Mouse (Mus musculus) kidney, postnatal 14 days (tissue): ENCODE data around the gene Fhl1.

Experiments
- DNase-seq: peaks from one replicate; pipeline ENCODE4 v3.0.0; 2022; ENCODE audit warnings: mixed read lengths

The Fhl1 gene

GRCm38 (mm10) chrX:56753317-56754289 is 22.0 kb downstream of the Fhl1 start:
- DNase-seq: no peak

- DNase-seq: peak; percentile 42
Observed at GRCm38 (mm10) chrX:56755646-56756045, 24.1 kb downstream of the Fhl1 start.

GRCm38 (mm10) chrX:56756352-56756751 is 24.8 kb downstream of the Fhl1 start:
- no peak for DNase-seq

- DNase-seq: no peak
Observed at GRCm38 (mm10) chrX:56760257-56760760, 28.7 kb downstream of the Fhl1 start.

- peak; percentile 51 for DNase-seq
Observed at GRCm38 (mm10) chrX:56769838-56770237, 38.3 kb downstream of the Fhl1 start.

- no peak for DNase-seq
Observed at GRCm38 (mm10) chrX:56771751-56772150, 40.2 kb downstream of the Fhl1 start.

GRCm38 (mm10) chrX:56773329-56773728 is 41.7 kb downstream of the Fhl1 start:
- DNase-seq: no peak

- peak; percentile 35 for DNase-seq
Observed at GRCm38 (mm10) chrX:56786281-56787061, 54.9 kb downstream of the Fhl1 start.

- no peak for DNase-seq
Observed at GRCm38 (mm10) chrX:56787486-56787885, 55.9 kb downstream of the Fhl1 start.

- DNase-seq: no peak
Observed at GRCm38 (mm10) chrX:56790591-56790990, 59.0 kb downstream of the Fhl1 start.

- DNase-seq: peak; percentile 53
Observed at GRCm38 (mm10) chrX:56791268-56791667, 59.7 kb downstream of the Fhl1 start.

GRCm38 (mm10) chrX:56821765-56822603 is 90.4 kb downstream of the Fhl1 start, which contains the start of gene Map7d3:
Gene Map7d3, minus strand, starts transcription at chrX:56822326.
- peak; percentile 17 for DNase-seq

GRCm38 (mm10) chrX:56827492-56827891 is 95.9 kb downstream of the Fhl1 start:
- DNase-seq: no peak

- DNase-seq: no peak
Observed at GRCm38 (mm10) chrX:56835842-56836241, 104.3 kb downstream of the Fhl1 start.

- DNase-seq: peak; percentile 22
Observed at GRCm38 (mm10) chrX:56839369-56839768, 107.8 kb downstream of the Fhl1 start.

- peak; percentile 0 for DNase-seq
Observed at GRCm38 (mm10) chrX:56841255-56841654, 109.7 kb downstream of the Fhl1 start.
